Mouse (Mus musculus): ENCODE results near the gene Sgcb.

The Sgcb gene

DNA sequence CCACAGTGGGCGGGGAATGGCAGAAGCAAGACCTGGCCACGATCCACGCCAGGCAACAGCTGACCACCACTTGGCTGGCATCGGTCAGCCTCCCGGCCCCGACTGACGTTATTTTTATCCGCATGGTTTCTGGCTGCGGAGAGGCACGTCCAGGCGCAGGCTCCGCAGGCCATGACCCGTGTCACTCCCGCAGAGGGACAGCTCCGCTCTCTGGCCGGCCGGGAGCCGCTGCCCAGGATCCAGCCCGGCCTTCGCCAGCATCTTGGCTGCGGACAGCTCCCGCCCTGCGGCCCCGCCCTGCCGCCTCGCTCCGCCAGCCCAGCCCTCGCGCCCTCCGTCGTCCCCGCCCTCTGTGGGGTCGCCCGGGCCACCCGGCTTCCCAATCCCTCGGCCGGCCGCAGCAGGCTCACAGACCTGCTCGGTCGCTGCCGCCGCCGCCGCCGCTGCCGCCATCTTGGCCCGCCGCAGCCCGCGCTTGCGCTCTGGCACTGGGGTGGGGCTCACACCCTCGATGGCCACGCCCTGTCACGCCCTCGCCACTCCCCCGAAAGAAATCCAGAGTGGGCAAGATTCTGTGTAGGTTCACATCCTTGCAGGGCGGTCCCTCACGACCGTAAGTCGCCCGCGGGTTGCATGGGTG lies at the start of gene Sgcb:
TSS of gene Sgcb (minus strand) at position 530 of the 640 bp plus-strand sequence.
- DNase-seq = peak; percentile 77 to 87

- DNase-seq = no peak
Measured at GRCm38 (mm10) chr5:73694254-73695015, 46.8 kb upstream of the Sgcb start.

DNA sequence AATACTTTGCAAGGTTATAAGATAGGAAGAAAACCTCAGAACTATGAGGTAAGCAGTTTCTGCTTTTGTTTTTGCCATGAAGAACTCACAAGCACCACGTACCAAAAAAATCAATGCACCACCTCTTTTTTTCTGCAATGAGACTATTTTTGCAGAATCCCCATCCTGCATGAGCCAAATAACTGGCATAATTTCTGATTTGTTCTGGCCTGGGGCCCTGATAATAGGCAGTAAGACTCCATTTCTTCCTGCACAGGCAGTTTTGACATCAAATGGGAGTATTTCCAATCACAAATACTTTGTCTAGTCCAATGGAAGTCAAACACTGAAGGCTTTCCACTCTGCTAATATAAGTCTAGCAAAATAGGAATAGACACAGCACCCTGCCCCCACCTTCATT lies 46.2 kb upstream of the Sgcb start:
- no peak for DNase-seq

DNA sequence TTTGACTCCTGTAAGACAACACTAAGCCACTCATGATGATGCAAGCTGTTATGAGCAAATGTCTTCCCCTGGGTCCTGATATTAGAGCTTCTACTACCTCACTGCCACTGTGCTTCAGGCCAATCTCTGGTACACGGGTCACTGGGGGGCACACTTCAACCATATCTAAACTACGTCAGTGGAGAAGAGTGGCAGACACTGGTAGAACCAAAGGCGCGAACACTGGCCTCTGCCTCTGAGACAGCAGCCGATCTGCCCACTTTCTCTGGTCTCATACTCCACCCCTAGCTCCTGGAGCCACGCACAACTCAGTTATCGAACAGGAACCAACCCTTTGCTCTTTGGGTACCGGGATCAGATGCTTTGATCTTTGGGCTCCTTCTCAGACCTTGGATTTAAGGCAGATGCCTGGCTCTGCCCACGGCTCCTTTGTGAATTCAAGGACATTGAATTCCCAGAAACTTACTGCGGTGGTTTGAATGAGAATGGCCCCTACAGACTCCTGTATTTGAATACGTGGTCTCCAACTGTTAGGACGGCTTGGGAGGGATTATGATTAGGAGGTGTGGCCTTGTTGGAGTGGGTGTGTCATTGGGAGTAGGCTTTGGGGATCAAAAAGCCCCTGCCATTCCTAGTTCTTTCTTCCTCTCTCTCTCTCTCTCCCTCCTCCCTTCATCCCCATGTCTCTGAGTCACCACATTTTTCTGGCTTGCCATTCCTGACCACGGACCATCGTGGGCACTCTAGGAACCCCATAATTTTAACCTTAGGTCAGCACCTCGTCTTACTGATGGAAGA lies 44.3 kb upstream of the Sgcb start:
- DNase-seq = no peak

DNA sequence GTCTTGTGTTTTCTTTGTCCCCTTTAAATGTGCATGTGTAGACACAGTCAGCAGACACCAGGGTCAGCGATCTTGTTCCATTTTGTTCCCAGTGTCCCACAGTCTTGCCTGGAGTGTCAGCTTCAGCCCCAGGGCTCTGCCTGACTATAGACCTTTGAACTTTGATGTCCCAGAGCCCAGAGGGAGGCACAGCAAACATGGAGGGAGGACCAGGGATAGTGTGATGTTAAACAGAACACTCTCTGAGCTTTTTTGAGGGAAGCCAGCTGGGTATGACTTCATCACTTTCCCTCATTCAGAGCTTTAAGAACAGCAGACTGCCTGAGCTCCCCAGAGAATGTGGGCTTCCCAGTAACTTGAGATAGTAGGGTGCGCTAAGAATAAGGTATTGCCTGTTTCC lies 42.6 kb upstream of the Sgcb start:
- no peak for DNase-seq

- DNase-seq = no peak
Measured at GRCm38 (mm10) chr5:73688576-73688975, 41.0 kb upstream of the Sgcb start.

GRCm38 (mm10) chr5:73686149-73686548 lies 38.6 kb upstream of the Sgcb start:
- no peak for DNase-seq

GRCm38 (mm10) chr5:73683706-73684409 lies 36.3 kb upstream of the Sgcb start:
- DNase-seq = no peak

- DNase-seq = no peak
Measured at GRCm38 (mm10) chr5:73683221-73683620, 35.6 kb upstream of the Sgcb start.

DNA sequence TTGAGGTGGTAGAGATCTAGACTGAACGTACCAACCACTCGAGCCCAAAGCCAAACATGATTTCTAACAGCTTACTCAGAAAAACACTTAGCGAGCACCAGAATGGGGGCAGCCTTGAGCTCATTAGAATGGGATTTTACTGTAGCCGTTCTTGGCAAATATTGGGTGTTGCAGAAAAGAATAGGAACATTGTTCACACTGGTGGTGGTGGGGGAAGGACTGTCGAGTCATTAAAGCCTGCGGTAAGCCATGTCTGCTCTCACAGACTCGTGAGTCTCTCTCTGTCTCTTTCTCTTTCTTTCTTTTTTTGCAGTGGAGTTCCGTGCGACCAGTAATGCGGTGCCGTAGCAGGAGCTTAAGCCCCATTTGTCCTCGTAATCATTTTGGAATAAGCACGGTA lies 29.0 kb upstream of the Sgcb start:
- no peak for DNase-seq

DNA sequence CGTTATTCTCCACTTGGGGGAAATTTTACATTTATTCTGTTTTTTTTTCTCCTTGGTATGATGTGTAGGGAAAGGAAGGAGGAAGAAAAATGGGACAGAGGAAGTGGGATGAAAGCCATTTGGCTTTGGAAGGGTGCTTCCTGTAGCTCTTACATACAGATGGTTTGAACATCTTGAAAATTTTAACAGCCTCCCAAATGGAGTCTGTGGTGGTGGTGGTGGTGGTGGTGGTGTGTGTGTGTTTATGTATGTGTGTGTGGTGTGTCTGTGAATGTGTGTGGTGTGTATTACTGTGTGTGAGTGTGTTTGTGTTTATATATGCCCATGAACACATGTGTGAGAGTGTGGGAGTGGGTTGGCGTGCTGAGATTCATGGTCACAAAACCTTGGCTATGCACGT lies 28.0 kb upstream of the Sgcb start:
- DNase-seq = no peak

GRCm38 (mm10) chr5:73669386-73669785 lies 21.8 kb upstream of the Sgcb start:
- DNase-seq = no peak

DNA sequence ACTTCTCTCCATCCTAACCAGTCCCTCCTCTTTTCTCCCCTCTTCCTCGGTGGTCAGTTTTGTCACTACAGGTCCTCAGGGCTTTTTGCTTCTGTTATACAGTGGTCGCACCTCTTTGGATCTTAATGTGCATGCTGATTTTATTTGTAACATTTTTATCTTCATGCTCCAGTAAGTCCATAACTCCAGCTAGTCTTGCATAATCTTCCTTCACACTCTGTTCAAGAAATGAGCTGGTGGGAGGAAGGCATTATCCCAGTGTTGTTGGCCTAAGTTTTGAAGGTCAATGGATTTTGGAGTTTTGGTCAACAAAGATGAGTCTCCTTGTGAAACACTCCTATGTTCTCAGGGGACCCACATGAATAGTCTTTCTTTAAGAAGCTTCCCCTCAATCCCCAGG lies 20.3 kb upstream of the Sgcb start:
- DNase-seq = no peak

DNA sequence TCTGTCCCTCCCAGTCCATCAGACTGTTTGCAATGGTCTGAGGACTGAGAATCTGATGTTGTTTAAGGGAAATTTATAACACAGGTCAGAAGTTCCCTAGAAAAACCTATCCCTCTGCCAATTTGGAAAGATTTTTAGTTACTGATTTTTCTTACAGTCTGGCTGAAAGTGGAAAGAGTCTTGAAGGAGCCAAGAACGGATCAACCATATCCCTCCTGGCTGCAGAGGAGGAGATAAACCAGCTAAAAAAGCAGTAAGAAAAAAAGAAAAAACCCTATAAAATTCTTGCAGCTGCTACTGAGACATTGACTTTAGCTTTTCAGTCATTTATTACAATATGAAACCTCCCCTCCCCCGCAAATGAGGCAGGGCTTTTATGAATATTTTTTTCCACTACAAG lies 19.1 kb upstream of the Sgcb start:
- no peak for DNase-seq

GRCm38 (mm10) chr5:73651855-73652201 lies 4.2 kb upstream of the Sgcb start:
- DNase-seq = no peak

GRCm38 (mm10) chr5:73651061-73651854 lies 3.7 kb upstream of the Sgcb start, which contains the start of gene Spata18:
Gene Spata18, plus strand, starts transcription at chr5:73651379.
- no peak for DNase-seq

- peak in 1 of 2 experiments; percentile 19 for DNase-seq
Measured at GRCm38 (mm10) chr5:73650365-73650964, 2.9 kb upstream of the Sgcb start.

GRCm38 (mm10) chr5:73642091-73642490 lies 5.5 kb downstream of the Sgcb start:
- peak in 1 of 2 experiments; percentile 46 for DNase-seq

GRCm38 (mm10) chr5:73641058-73641457 lies 6.5 kb downstream of the Sgcb start:
- DNase-seq = no peak

DNA sequence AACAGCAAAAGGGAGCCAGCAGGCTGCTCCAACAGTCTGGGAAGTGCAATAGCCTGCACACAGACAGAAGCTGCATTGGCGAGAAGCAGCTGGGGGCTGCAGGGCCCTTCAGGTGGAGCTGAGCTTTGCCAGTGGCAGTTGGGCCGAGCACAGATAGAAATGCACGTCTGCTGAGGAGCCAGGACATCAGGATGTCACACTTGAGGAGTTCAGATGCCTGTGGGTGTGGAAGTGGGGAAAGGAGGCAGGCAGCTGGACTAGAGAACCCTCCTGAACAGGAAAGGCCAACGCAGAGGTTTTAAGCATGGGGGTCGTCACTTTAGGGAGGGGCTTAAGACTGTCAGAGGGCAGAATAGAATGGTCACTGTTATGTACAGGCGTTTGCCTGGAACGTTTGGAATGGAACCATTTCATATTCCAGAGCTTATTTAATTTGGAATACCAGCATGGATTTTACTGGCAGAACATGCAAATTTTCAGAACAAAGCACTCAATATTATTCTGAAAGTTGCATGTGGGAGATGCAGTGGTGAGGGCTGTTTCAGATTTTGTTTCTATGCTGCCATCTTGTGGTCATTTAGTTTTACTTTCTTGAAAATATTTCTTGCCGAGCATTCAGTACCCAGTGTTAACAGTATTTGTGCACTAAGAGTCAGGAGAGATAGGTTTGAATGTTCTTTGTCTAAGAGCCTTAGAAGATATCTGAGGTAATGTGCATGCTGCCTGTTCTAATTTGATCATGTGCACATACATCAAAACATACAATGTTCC lies 10.1 kb downstream of the Sgcb start:
- DNase-seq = no peak

DNA sequence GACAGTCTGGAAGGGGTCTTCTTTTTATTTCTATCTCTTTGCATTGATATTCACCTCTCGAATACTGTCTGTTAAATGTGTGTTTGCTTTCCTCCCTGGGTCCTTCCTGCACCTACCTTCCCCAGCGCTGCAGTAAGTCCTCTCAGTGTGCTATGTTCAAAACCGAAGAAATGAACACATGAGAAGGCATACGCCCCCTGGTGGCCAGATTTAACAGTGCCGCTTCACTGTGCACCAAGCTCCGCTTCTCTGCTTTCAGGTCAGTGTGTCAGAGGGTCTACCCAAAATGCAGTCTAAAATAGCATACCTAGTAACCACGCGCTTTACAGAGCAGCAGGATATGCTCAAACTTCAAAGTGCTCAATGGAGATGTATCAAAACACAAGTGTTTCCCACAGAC lies 14.4 kb downstream of the Sgcb start:
- DNase-seq = peak; percentile 49 to 80
